Mouse (Mus musculus) T-cell, adult 2 months (primary cell): ENCODE results near the gene Fadd.

ENCODE experiments used
- DNase-seq: peaks from one replicate; pipeline ENCODE4 v3.0.0; 2022; ENCODE audit warnings: low spot score

The Fadd gene

DNA sequence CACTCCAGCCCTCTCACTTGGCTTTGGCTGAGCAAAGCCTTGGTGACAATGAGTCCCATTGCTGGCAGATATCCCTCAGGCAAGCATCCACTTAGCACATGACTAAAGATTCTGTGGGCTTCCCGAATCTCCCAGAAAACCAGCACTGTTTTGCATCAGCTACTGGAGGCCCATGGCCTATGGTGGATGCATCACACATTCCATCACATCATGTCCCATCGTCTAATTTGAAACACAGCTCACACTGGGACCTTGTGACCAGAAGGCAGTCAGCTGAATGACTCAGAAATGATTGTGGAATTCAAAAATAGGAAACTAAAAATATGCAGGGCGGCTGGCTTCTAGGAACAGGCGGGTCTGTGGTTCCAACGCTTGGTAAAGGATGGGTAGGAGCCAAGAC is 4.4 kb downstream of the Fadd start:
- no peak for DNase-seq

DNA sequence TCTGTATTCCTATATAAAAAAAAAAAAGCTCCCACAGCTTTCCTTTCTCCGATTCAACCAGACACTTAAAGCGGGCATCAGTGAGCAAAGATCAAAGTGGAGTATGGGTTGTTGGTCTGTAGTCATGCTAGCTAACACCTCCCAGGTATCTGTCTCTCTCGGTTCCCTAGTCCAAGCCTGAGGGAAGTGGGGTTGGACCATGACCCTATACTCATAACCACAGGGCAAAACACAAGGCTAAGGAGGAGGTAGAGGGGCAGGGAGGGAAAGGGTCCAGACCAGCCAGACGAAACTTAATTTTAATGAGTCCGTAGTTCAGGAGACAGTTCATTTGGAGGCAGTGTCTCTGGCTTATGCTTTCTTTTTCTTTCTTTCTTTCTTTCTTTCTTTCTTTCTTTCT is 10.0 kb downstream of the Fadd start:
- no peak for DNase-seq

GRCm38 (mm10) chr7:144571598-144571997 is 10.7 kb downstream of the Fadd start:
- DNase-seq = no peak

DNA sequence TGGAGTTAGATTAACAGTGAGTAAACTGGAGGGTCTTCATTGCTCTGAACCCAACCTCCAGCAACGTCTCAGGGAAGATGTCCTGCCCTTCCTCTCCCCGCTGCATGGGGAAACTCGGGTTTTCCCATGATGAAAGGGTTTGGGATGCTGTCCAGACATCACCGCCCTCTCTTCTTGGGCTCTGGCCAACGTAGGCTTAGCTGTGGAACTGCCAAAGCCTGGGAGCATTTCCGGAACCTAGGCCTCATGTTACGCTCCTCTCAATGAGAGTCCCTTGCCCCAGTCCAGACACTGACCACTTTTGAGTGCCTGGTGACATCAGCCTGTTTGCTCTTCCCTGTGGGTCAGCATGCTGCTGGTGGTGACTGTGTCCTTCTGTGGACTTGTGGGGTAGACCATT is 12.8 kb downstream of the Fadd start:
- DNase-seq = no peak

GRCm38 (mm10) chr7:144568091-144568490 is 14.2 kb downstream of the Fadd start:
- no peak for DNase-seq

- no peak for DNase-seq
Measured at GRCm38 (mm10) chr7:144566921-144567682, 15.2 kb downstream of the Fadd start.

GRCm38 (mm10) chr7:144563456-144564155 is 18.7 kb downstream of the Fadd start:
- DNase-seq = no peak

DNA sequence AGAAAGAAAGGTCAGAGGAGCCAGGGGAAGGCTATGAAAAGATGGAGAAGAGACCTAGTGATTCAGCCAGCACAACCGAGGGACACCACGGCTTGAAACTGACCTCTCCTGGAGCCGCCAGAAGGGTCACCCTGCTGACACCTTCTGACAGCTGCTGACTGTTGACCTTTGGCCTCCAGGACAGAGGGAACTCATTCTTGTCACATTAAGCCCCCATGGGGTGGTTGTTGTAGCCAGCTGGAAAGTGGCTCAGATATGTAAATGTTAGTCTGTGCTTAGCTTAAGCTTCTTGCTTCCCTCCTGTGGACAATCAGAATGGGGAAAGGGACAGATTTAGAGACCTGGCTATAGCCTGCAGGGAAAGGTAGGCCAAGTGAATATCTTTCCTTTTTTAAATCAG is 20.2 kb downstream of the Fadd start:
- DNase-seq = no peak

DNA sequence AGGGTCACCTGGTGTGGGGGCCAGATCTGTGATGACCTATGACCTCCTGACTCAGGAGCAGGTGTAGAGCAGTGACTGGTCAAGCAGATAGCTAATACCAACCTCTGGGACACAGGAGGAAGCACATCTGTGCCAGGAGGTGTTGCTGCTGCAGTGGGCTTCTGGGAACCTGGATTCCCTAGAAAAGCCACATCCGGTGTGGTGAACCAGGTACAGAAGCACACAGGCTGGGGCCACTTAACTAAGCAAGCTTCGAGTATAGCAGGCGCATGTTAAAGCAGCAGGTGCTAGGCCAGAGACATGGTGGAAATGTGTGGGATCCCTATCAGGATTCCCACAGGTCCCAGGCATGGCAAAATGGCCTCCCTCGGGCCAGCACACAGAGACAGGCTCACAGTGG is 21.7 kb downstream of the Fadd start:
- DNase-seq = peak; percentile 50

DNA sequence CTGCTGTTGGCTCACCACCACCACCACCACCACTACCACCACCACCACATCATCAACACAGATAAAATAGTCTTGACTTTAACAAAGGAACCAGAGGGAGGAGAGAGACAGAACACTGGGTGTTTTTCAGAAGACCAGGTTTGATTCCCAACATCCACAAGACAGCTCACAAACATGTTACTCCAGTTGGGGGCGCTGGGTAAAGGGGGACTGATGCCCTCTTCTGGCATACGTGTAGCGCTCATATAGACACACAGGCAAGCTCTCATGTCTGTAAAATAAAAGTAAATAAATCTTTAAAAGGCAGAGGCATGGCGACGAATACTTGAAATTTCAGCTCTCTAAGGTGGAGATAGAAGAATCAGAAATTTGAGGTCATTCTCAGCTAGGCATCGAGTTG is 23.7 kb downstream of the Fadd start:
- no peak for DNase-seq

DNA sequence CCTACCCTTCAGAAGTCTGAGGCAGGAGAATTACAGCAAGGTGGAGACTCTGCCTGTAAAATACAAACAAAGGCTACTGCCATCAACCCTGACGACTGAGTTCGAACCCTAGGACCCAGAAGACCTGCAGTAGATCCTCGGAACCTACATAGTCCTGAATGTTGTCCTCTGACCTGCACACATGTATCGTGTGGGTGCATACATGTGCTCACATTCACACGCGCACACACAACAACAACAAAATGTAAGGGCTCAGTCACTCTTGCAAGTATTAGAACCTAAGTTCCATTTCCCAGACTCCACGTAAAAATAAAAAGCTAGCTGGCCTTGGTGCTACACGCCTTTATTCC is 28.2 kb downstream of the Fadd start:
- DNase-seq = no peak

- DNase-seq = peak; percentile 98
Measured at GRCm38 (mm10) chr7:144553237-144554122, 28.8 kb downstream of the Fadd start, which contains the start of gene Ppfia1. TSS of gene Ppfia1 (minus strand) at chr7:144553729.

DNA sequence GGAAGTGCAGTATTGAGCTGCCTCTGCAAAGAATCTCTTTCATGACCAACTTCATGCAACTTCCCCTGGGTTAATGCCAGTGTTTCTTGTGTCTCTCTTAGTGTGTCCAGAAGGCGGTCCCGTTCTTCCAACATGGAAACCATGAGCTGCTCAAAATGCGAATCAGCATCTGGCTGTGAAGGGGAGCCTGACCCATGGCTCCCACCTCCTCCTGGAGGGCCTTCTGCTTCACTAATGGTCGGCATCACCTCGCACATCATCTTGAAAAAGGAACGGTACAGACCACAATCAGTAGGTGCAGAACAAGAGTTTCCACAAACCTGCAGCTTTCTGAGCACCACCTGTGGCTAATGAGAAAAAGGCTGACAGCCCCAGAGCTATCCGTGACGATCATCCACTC is 30.0 kb downstream of the Fadd start:
- no peak for DNase-seq

DNA sequence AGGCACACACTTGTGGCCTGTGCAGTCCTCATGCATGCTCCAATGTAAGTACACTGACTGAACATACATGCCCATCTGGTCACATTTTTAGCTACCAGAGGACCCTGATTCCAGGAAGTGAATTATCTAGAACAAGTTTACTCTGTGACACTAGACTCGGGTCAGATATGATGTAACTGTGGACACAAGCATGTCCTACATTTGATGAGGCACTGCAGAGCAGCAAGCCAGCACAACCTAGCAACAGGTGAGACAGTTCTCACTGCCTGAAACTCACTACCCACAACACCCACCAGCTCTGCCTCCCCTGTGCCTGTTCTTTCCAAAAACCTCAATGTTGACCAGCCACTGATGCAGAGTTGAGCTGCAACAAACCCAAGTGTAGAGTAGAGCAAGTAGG is 31.5 kb downstream of the Fadd start:
- DNase-seq = no peak

DNA sequence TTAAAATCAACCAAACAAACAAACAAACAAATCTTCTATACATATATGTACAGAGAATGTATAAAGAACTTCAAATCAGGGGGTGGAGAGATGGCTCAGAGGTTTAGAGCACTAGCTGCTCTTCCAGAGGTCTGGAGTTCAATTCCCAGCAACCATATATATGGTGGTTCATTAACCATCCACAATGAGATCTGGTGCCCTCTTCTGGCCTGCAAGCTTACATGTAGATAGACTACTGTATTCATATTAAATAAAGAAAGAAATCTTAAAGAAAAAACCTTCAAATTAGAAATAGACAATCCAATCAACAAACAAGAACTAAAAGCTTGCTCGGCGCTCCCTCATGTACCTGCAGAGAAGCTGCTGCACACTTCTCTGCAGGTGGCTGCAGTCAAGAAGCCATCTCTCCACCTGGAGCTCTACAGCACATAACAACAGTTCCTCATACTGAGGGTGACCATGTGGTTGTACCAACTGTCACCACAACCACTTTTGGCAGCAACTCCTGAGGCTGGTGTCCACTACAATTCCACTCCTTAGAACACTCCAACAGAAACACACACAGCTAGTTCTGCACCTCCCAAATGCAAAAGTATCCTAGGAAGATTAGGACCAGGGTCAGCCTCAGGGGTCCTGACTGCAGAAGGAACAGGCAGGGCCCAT is 32.2 kb downstream of the Fadd start:
- no peak for DNase-seq

DNA sequence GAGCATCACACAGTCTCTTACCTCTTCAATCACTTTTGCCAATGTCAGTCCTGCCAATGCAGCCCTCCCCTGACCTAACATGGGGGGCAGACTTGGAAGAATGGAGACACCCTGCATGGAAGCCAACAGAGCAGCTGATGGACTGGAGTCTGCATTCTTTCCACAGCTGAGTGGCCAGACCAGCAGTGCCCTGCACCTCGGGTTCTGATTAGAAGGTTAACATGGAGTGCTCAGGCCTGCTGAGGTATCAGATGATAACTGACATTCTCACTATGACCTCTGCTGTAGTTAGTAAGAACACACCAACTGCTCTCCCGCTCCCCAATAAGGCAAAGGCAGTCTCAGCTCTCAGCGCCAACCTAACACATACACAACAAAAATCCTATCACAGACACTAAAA is 37.0 kb downstream of the Fadd start:
- no peak for DNase-seq

- DNase-seq = no peak
Measured at GRCm38 (mm10) chr7:144541351-144541750, 40.9 kb downstream of the Fadd start.

- no peak for DNase-seq
Measured at GRCm38 (mm10) chr7:144539146-144539545, 43.1 kb downstream of the Fadd start.

GRCm38 (mm10) chr7:144538030-144538644 is 44.1 kb downstream of the Fadd start:
- DNase-seq = no peak

- DNase-seq = no peak
Measured at GRCm38 (mm10) chr7:144536367-144536766, 45.9 kb downstream of the Fadd start.

- no peak for DNase-seq
Measured at GRCm38 (mm10) chr7:144534773-144535172, 47.5 kb downstream of the Fadd start.
